Mouse (Mus musculus): Measurements from ENCODE around the gene Nr2f1. TPM values are rescaled to one million over a fixed set of nuclear protein-coding genes. Genes with fewer than 3 reads are reported as not detected.

Nr2f1 gene
- polyA plus RNA-seq, 1 experiment from 2014 or later = 61.2 TPM

GRCm38 (mm10) chr13:78207796-78208645 is 8.5 kb upstream of the Nr2f1 start:
- H3K27ac ChIP-seq = peak overlapping the region; percentile 45
- H3K27me3 ChIP-seq (replicated peaks) = 0 out of 2 replicates have a peak, but pooled peaks cover 4% of the 10 kb centered on the region
- no peaks in the 10 kb centered on the region for H3K36me3 ChIP-seq (replicated peaks)
- WGBS = 10% methylated on average over 12 of the region's 12 CpGs
- peak overlapping the region; percentile 7; the same call in 1 of the 2 replicates for H3K9ac ChIP-seq
- no peaks in the 10 kb centered on the region for H3K9me3 ChIP-seq
- peaks cover 58% of the 10 kb centered on the region for H3K4me1 ChIP-seq
- 0 out of 2 replicates have a peak overlapping the region, but pooled peaks have one; percentile 5 for H3K4me3 ChIP-seq
- no peak for ATAC-seq (replicated peaks)
- peak overlapping the region; percentile 81 for H3K4me2 ChIP-seq

GRCm38 (mm10) chr13:78206891-78207430 is 7.4 kb upstream of the Nr2f1 start:
- 0 out of 2 replicates have a peak, but pooled peaks cover 4% of the 10 kb centered on the region for H3K27me3 ChIP-seq (replicated peaks)
- ATAC-seq (replicated peaks) = no peak
- peaks cover 56% of the 10 kb centered on the region for H3K4me1 ChIP-seq
- peak overlapping the region; percentile 81 for H3K4me2 ChIP-seq
- peak overlapping the region; percentile 15; the same call in 1 of the 2 replicates for H3K4me3 ChIP-seq
- H3K9ac ChIP-seq = no peak overlapping the region
- H3K27ac ChIP-seq = peak overlapping the region; percentile 49
- 20% methylated on average over 7 of the region's 7 CpGs for WGBS
- no peaks in the 10 kb centered on the region for H3K9me3 ChIP-seq
- no peaks in the 10 kb centered on the region for H3K36me3 ChIP-seq (replicated peaks)

GRCm38 (mm10) chr13:78205426-78205825 is 5.9 kb upstream of the Nr2f1 start:
- H3K36me3 ChIP-seq (replicated peaks) = no peaks in the 10 kb centered on the region
- H3K27ac ChIP-seq = 0 out of 2 replicates have a peak overlapping the region, but pooled peaks have one; percentile 99
- ATAC-seq (replicated peaks) = no peak
- H3K27me3 ChIP-seq (replicated peaks) = 0 out of 2 replicates have a peak, but pooled peaks cover 4% of the 10 kb centered on the region
- H3K4me2 ChIP-seq = peak overlapping the region; percentile 86; the same call in 1 of the 2 replicates
- H3K9ac ChIP-seq = no peak overlapping the region
- H3K4me3 ChIP-seq = no peak overlapping the region
- peaks cover 51% of the 10 kb centered on the region for H3K4me1 ChIP-seq
- no peaks in the 10 kb centered on the region for H3K9me3 ChIP-seq

- peaks cover 34% of the 10 kb centered on the region for H3K4me1 ChIP-seq
- no peaks in the 10 kb centered on the region for H3K36me3 ChIP-seq (replicated peaks)
- under 1% methylated on average over 37 of the region's 37 CpGs for WGBS
- peak overlapping the region; percentile 86 for H3K4me2 ChIP-seq
- ATAC-seq (replicated peaks) = peak; percentile 58
- peak overlapping the region; percentile 99 for H3K27ac ChIP-seq
- H3K4me3 ChIP-seq = peak overlapping the region; percentile 94
- H3K27me3 ChIP-seq (replicated peaks) = 0 out of 2 replicates have a peak, but pooled peaks cover 4% of the 10 kb centered on the region
- no peaks in the 10 kb centered on the region for H3K9me3 ChIP-seq
- H3K9ac ChIP-seq = peak overlapping the region; percentile 78
These were observed 3.9 kb upstream of the Nr2f1 start for GRCm38 (mm10) chr13:78203348-78204061.

- Histone ChIP-seq H3K4me2 (peak overlapping the region; percentile 86), H3K4me3 (peak overlapping the region; percentile 94), H3K27ac (peak overlapping the region; percentile 99), H3K4me1 (peaks cover 27% of the 10 kb centered on the region), H3K9ac (peak overlapping the region; percentile 78), H3K36me3 (replicated peaks) (no peaks in the 10 kb centered on the region), H3K9me3 (no peaks in the 10 kb centered on the region), H3K27me3 (replicated peaks) (0 out of 2 replicates have a peak, but pooled peaks cover 4% of the 10 kb centered on the region)
- under 1% methylated on average over 47 of the region's 47 CpGs for whole genome bisulfite sequencing
- peak; percentile 3 for ATAC-seq (replicated peaks)
These were observed 3.2 kb upstream of the Nr2f1 start for GRCm38 (mm10) chr13:78202574-78203347.

- Histone ChIP-seq H3K4me2 (peak overlapping the region; percentile 86), H3K9me3 (no peaks in the 10 kb centered on the region), H3K27me3 (replicated peaks) (0 out of 2 replicates have a peak, but pooled peaks cover 4% of the 10 kb centered on the region), H3K36me3 (replicated peaks) (no peaks in the 10 kb centered on the region), H3K9ac (peak overlapping the region; percentile 78), H3K4me1 (peaks cover 21% of the 10 kb centered on the region), H3K4me3 (peak overlapping the region; percentile 94), H3K27ac (peak overlapping the region; percentile 99)
- under 1% methylated on average over 22 of the region's 22 CpGs for WGBS
- ATAC-seq (replicated peaks) = peak; percentile 31
These were observed 2.5 kb upstream of the Nr2f1 start for GRCm38 (mm10) chr13:78201871-78202565.

- ATAC-seq (replicated peaks) = peak; percentile 65
- H3K9ac ChIP-seq = peak overlapping the region; percentile 78; the same call in 1 of the 2 replicates
- peak overlapping the region; percentile 99 for H3K27ac ChIP-seq
- H3K4me1 ChIP-seq = peaks cover 18% of the 10 kb centered on the region
- H3K27me3 ChIP-seq (replicated peaks) = 0 out of 2 replicates have a peak, but pooled peaks cover 4% of the 10 kb centered on the region
- peak overlapping the region; percentile 94 for H3K4me3 ChIP-seq
- no peaks in the 10 kb centered on the region for H3K36me3 ChIP-seq (replicated peaks)
- H3K4me2 ChIP-seq = peak overlapping the region; percentile 86
- H3K9me3 ChIP-seq = no peaks in the 10 kb centered on the region
- under 1% methylated on average over 28 of the region's 30 CpGs for WGBS
These were observed 1.7 kb upstream of the Nr2f1 start for GRCm38 (mm10) chr13:78200991-78201870.

- H3K4me2 ChIP-seq = peak overlapping the region; percentile 86
- H3K9me3 ChIP-seq = no peaks in the 10 kb centered on the region
- peak overlapping the region; percentile 94 for H3K4me3 ChIP-seq
- peak overlapping the region; percentile 99 for H3K27ac ChIP-seq
- peaks cover 19% of the 10 kb centered on the region for H3K4me1 ChIP-seq
- no peaks in the 10 kb centered on the region for H3K27me3 ChIP-seq (replicated peaks)
- ATAC-seq (replicated peaks) = peak; percentile 62
- under 1% methylated on average over 9 of the region's 9 CpGs for WGBS
- no peaks in the 10 kb centered on the region for H3K36me3 ChIP-seq (replicated peaks)
- peak overlapping the region; percentile 16 for H3K9ac ChIP-seq
These were observed 850 bp upstream of the Nr2f1 start for GRCm38 (mm10) chr13:78200407-78200806.

- peak overlapping the region; percentile 86 for H3K4me2 ChIP-seq
- no peaks in the 10 kb centered on the region for H3K9me3 ChIP-seq
- ATAC-seq (replicated peaks) = peak; percentile 9
- under 1% methylated on average over 82 of the region's 92 CpGs for WGBS
- no peaks in the 10 kb centered on the region for H3K27me3 ChIP-seq (replicated peaks)
- H3K9ac ChIP-seq = peak overlapping the region; percentile 98
- peak overlapping the region; percentile 94 for H3K4me3 ChIP-seq
- peak overlapping the region; percentile 99 for H3K27ac ChIP-seq
- H3K4me1 ChIP-seq = peaks cover 11% of the 10 kb centered on the region
- no peaks in the 10 kb centered on the region for H3K36me3 ChIP-seq (replicated peaks)
These were observed 501 bp downstream of the Nr2f1 start for GRCm38 (mm10) chr13:78198871-78199641.
